Mouse (Mus musculus) heart, embryonic 15.5 days (tissue): ENCODE data around the gene Olfr103. TPM values are rescaled to one million over a fixed set of nuclear protein-coding genes. Genes with fewer than 3 reads are reported as not detected.

Experiments
- ATAC-seq: fragments of 200-750 bp; cut with Nextera tagmentation; replicated peaks from 2 replicates; pipeline ENCODE4 v1.8.0; 2017; ENCODE audit warnings: low read depth, moderate TSS enrichment; ENCODE audit not compliant: insufficient number of reproducible peaks, insufficient read depth, low FRiP score
- H3K27ac ChIP-seq: fragments of 300-500 bp; sonication (generic); 2 replicates; pipeline ENCODE4 v1.5.1; 2015; ENCODE audit warnings: mild to moderate bottlenecking, inconsistent platforms
- H3K27me3 ChIP-seq: fragments of 300-500 bp; sonication (generic); 2 replicates; pipeline ENCODE4 v1.6.1; 2015; ENCODE audit warnings: inconsistent platforms
- H3K36me3 ChIP-seq: fragments of 300-500 bp; sonication (generic); 2 replicates; pipeline ENCODE4 v1.6.1; 2015; ENCODE audit warnings: mild to moderate bottlenecking, inconsistent platforms
- H3K4me1 ChIP-seq: fragments of 300-500 bp; sonication (generic); replicated peaks from 2 replicates; pipeline ENCODE4 v1.6.1; 2015; ENCODE audit warnings: inconsistent platforms
- H3K4me2 ChIP-seq: fragments of 300-500 bp; sonication (generic); 2 replicates; pipeline ENCODE4 v1.6.1; 2015; ENCODE audit warnings: inconsistent platforms, mild to moderate bottlenecking, moderate library complexity
- H3K4me3 ChIP-seq: fragments of 300-500 bp; sonication (generic); 2 replicates; pipeline ENCODE4 v1.5.1; 2015; ENCODE audit warnings: mild to moderate bottlenecking, inconsistent platforms
- H3K9ac ChIP-seq: fragments of 300-500 bp; sonication (generic); 2 replicates; pipeline ENCODE4 v1.6.1; 2015; ENCODE audit warnings: mild to moderate bottlenecking, inconsistent platforms
- H3K9me3 ChIP-seq: fragments of 300-500 bp; sonication (generic); replicated peaks from 2 replicates; pipeline ENCODE4 v1.6.1; 2016; ENCODE audit warnings: inconsistent platforms
- WGBS: fragments of 180-500 bp; shearing (Covaris S2); methylation state at CpG from one replicate; pipeline ENCODE4 v1.1.7; 2015; ENCODE audit warnings: mixed read lengths; 5-methylcytosine and 5-hydroxymethylcytosine counted together
- polyA plus RNA-seq: library from polyadenylated mRNA; unstranded; fragments of >200 nt; fragmentation: Nextera tagmentation; extraction: Ambion mirVana; gene quantifications from 2 replicates; pipeline ENCODE4 v1.2.1, GENCODE M21; 2015

Gene Olfr103
- polyA plus RNA-seq = not detected in 2 replicates

DNA sequence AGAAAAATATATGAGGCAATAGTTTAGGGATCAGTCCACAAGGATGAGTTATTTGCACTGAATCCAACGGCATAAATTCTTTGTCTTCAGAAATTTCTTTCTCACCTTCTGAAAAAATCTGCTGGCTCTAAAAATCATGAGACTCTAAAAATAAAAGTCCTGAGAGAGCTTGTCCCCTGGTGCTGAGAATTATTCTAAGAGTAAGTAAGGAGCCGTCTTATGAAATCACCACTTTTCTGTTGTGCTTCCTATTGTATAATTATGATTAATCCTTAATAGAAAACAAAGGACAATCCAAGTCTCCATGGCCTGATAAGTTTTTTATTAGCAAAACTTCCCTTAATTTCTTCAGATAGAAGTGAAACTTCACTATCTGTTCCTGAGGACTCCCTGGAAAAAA lies at the start of gene Olfr103:
TSS of gene Olfr103 (minus strand) at position 101 of the 400 bp plus-strand sequence.
- Histone ChIP-seq H3K9ac (no peak within 1 kb of the TSS), H3K4me2 (no peak within 1 kb of the TSS), H3K9me3 (no peaks in the 10 kb centered on the region), H3K27me3 (no peaks in the 10 kb centered on the region), H3K4me1 (no peaks in the 10 kb centered on the region), H3K4me3 (no peak within 1 kb of the TSS), H3K27ac (no peak within 1 kb of the TSS), H3K36me3 (no peaks in the 10 kb centered on the region)
- 71% methylated on average over 2 of the region's 2 CpGs for WGBS
- no peak for ATAC-seq

- no peak within 1 kb of the TSS for H3K4me2 ChIP-seq
- no peaks in the 10 kb centered on the region for H3K4me1 ChIP-seq
- H3K27me3 ChIP-seq = no peaks in the 10 kb centered on the region
- H3K9me3 ChIP-seq = no peaks in the 10 kb centered on the region
- H3K36me3 ChIP-seq = no peaks in the 10 kb centered on the region
- H3K4me3 ChIP-seq = no peak within 1 kb of the TSS
- ATAC-seq = no peak
- no peak within 1 kb of the TSS for H3K27ac ChIP-seq
- no peak within 1 kb of the TSS for H3K9ac ChIP-seq
These were observed 39.2 kb upstream of the Olfr103 start, which contains the start of gene Olfr105-ps for GRCm38 (mm10) chr17:37378733-37379132. Gene Olfr105-ps (plus strand): TSS chr17:37379033.

DNA sequence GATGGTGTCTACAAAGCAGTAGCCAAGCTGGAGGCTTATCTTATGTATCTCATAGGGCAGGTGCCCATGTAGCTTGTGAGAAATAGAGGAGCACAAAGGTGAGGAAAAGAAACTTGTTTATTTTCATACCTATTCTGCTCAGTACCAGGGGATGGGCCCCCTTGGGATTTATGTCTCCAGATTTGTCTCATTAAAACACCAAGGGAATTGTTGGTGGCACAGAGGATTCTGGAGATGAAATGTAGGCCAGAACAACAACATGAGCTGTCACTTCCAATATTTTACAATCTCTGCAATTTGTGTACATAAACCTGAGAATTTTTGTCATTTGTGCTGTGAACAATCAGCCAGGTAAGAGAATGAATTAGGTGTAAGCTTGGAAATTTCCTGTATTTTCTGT lies 19.8 kb upstream of the Olfr103 start, which contains the start of gene Olfr104-ps:
TSS of gene Olfr104-ps (plus strand) at position 301 of the 400 bp plus-strand sequence.
- H3K9ac ChIP-seq = no peak within 1 kb of the TSS
- no peak for ATAC-seq

GRCm38 (mm10) chr17:37316954-37317353 lies 22.5 kb downstream of the Olfr103 start, which contains the start of gene Olfr102:
Gene Olfr102 (minus strand): TSS chr17:37317054.
- Histone ChIP-seq H3K4me3 (no peak within 1 kb of the TSS), H3K9ac (no peak within 1 kb of the TSS), H3K9me3 (no peaks in the 10 kb centered on the region), H3K27ac (no peak within 1 kb of the TSS), H3K27me3 (no peaks in the 10 kb centered on the region), H3K36me3 (no peaks in the 10 kb centered on the region), H3K4me2 (no peak within 1 kb of the TSS), H3K4me1 (no peaks in the 10 kb centered on the region)
- no peak for ATAC-seq

More for the DNA sequence above, 19.8 kb upstream of the Olfr103 start, which contains the start of gene Olfr104-ps:
- H3K27ac ChIP-seq = no peak within 1 kb of the TSS
- H3K9me3 ChIP-seq = no peaks in the 10 kb centered on the region
- H3K4me3 ChIP-seq = no peak within 1 kb of the TSS
- H3K4me2 ChIP-seq = no peak within 1 kb of the TSS
- no peaks in the 10 kb centered on the region for H3K4me1 ChIP-seq
- no peaks in the 10 kb centered on the region for H3K27me3 ChIP-seq
- H3K36me3 ChIP-seq = no peaks in the 10 kb centered on the region

GRCm38 (mm10) chr17:37310146-37310699 lies 29.3 kb downstream of the Olfr103 start:
- no peak overlapping the region for H3K4me3 ChIP-seq
- no peak for ATAC-seq
- WGBS = 37% methylated on average over 2 of the region's 2 CpGs
- no peaks in the 10 kb centered on the region for H3K4me1 ChIP-seq
- H3K9ac ChIP-seq = no peak overlapping the region
- no peaks in the 10 kb centered on the region for H3K27me3 ChIP-seq
- no peaks in the 10 kb centered on the region for H3K36me3 ChIP-seq
- H3K27ac ChIP-seq = no peak overlapping the region
- no peaks in the 10 kb centered on the region for H3K9me3 ChIP-seq
- no peak overlapping the region for H3K4me2 ChIP-seq

DNA sequence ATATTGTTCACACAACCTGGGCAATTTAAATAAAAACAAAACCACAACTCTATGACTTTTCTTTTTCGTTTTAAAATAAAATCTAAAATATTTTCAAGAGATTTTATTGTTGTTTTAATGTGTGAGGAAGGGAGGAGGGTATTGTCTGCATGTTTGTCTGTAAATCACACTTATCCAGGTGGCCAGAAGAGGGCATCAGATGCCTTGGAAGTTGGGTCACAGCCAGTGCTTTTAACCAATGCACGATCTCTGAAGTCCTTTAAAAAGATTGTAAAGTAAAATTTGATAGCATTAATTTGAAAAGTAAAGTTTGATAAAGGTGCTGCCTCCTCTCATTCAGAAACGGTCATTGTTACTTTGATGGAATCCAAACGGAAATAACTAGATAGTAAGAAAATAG lies 31.0 kb downstream of the Olfr103 start:
- H3K27ac ChIP-seq = no peak overlapping the region
- no peak overlapping the region for H3K9ac ChIP-seq
- H3K9me3 ChIP-seq = no peaks in the 10 kb centered on the region
- no peak overlapping the region for H3K4me2 ChIP-seq
- no peaks in the 10 kb centered on the region for H3K27me3 ChIP-seq
- ATAC-seq = no peak
- H3K4me3 ChIP-seq = no peak overlapping the region
- no peaks in the 10 kb centered on the region for H3K36me3 ChIP-seq
- WGBS = 30% methylated on average over 4 of the region's 4 CpGs
- no peaks in the 10 kb centered on the region for H3K4me1 ChIP-seq

DNA sequence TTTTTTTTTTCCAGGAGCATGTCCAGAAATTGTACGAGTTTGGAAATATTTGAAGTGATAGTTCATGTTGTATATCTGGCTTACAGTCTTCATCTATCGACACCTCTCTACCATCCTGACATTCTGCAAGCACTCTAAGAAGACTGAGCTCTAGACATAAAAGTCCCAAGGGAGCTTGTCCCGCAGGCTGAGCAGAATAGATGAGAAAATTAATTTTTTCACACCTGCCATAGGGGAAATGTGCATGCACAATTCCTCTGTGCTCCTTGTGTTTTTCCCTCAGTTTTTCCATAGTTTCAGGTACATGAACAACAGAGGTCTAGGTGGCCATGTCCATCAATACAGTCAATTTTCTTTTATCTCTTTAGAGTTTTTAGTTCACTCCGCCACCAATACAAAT lies 35.3 kb downstream of the Olfr103 start, which contains the start of gene Olfr101:
TSS of gene Olfr101 (minus strand) at position 101 of the 400 bp plus-strand sequence.
- no peaks in the 10 kb centered on the region for H3K27me3 ChIP-seq

More for the DNA sequence above, 35.3 kb downstream of the Olfr103 start, which contains the start of gene Olfr101:
- Histone ChIP-seq H3K4me2 (no peak within 1 kb of the TSS), H3K9ac (no peak within 1 kb of the TSS), H3K9me3 (no peaks in the 10 kb centered on the region), H3K4me1 (no peaks in the 10 kb centered on the region), H3K27ac (no peak within 1 kb of the TSS), H3K4me3 (no peak within 1 kb of the TSS), H3K36me3 (no peaks in the 10 kb centered on the region)
- WGBS = 66% methylated on average over 4 of the region's 4 CpGs
- no peak for ATAC-seq

Other genes starting within 250 kb of the Olfr103 start
- gene Olfr91, start 241.4 kb downstream of the Olfr103 start, polyA plus RNA-seq = not detected in 2 replicates
- not detected in 2 replicates for gene Olfr92, start 219.6 kb downstream of the Olfr103 start, polyA plus RNA-seq
- gene Olfr93, start 178.2 kb downstream of the Olfr103 start, polyA plus RNA-seq = not detected in 2 replicates
- gene Ubd, start 145.8 kb downstream of the Olfr103 start, polyA plus RNA-seq = 0.35 and 2.7 TPM in 2 replicates
- gene Olfr94, start 138.7 kb downstream of the Olfr103 start, polyA plus RNA-seq = not detected in 2 replicates
- gene Olfr95, start 126.6 kb downstream of the Olfr103 start, polyA plus RNA-seq = not detected in 2 replicates
- not detected in 2 replicates for gene Olfr96, start 119.6 kb downstream of the Olfr103 start, polyA plus RNA-seq
- gene Olfr97, start 102.4 kb downstream of the Olfr103 start, polyA plus RNA-seq = not detected in 2 replicates
- not detected in 2 replicates for gene Olfr98, start 75.9 kb downstream of the Olfr103 start, polyA plus RNA-seq
- 1.5 and 2.8 TPM in 2 replicates for gene H2-M3, start 69.5 kb downstream of the Olfr103 start, polyA plus RNA-seq
- 0.10 TPM in 1 of 2 replicates, not detected in the other for gene Olfr99, start 56.2 kb downstream of the Olfr103 start, polyA plus RNA-seq
- gene Olfr101, start 35.4 kb downstream of the Olfr103 start, polyA plus RNA-seq = not detected in 2 replicates
- gene Olfr102, start 22.6 kb downstream of the Olfr103 start, polyA plus RNA-seq = not detected in 2 replicates
- gene Olfr104-ps, start 19.9 kb upstream of the Olfr103 start, polyA plus RNA-seq = not detected in 2 replicates
- gene Olfr105-ps, start 39.3 kb upstream of the Olfr103 start, polyA plus RNA-seq = not detected in 2 replicates
- gene Olfr106-ps, start 50.7 kb upstream of the Olfr103 start, polyA plus RNA-seq = not detected in 2 replicates
- not detected in 2 replicates for gene Olfr107, start 59.5 kb upstream of the Olfr103 start, polyA plus RNA-seq
- gene Olfr108, start 105.8 kb upstream of the Olfr103 start, polyA plus RNA-seq = not detected in 2 replicates
- gene Olfr109, start 119.2 kb upstream of the Olfr103 start, polyA plus RNA-seq = not detected in 2 replicates
- gene H2-M2, start 143.9 kb upstream of the Olfr103 start, polyA plus RNA-seq = 0.24 TPM in 1 of 2 replicates, not detected in the other
- gene Olfr110, start 152.8 kb upstream of the Olfr103 start, polyA plus RNA-seq = not detected in 2 replicates
- gene Olfr111, start 168.3 kb upstream of the Olfr103 start, polyA plus RNA-seq = not detected in 2 replicates
- gene Olfr112, start 229.8 kb upstream of the Olfr103 start, polyA plus RNA-seq = not detected in 2 replicates
- gene Olfr113, start 238.0 kb upstream of the Olfr103 start, polyA plus RNA-seq = not detected in 2 replicates